Mouse (Mus musculus) mouse trophoblast stem cell (cell line): ENCODE measurements around the gene Cuedc1.

Experiments
- in situ Hi-C, 2 experiments: fragments of 300-500 bp; cut with MseI, MboI; formaldehyde crosslinking; loops; 2 replicates in 1 of 2; 3 replicates in 1 of 2; pipeline ENCODE4 v1.15.1; 2025

Cuedc1 gene

DNA sequence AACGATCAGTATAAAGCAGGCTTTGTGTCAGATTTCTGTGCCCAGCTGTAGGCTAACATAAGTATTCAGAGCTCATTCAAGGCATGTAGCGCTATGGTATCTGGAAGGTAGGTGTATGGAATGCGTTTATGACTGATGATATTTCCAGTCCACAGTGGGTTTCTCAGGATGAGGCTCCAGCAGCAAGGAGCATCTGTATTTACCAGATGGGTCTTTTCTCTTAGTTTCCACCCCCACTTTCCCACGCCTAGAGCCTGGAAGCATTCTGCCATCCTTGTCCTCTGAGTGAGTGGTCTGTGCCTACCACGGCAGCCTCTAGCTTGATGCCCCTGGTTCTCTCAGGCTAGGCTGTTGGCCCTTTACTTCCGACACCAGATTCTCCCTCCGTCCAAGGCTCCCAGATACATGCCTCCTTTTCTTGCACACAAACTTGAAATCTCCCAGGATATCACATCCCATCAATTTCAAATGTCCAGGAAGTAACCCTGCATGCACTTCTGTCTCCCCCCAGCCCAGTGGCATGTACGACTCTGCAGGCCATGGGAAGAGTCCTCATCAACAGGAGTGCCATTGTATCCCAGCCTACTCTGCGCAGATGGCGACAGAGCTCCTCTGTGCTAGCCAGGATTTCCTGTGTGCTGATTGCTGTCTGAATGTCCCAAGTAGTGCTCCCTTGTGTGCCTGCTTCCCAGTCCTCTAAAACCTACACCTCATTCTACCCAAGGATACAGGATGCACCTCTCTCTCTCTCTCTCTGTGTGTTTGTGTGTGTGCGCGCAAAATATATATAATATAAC, 48.6 kb downstream of the Cuedc1 start:
- in situ Hi-C loops, result no loop called here

DNA sequence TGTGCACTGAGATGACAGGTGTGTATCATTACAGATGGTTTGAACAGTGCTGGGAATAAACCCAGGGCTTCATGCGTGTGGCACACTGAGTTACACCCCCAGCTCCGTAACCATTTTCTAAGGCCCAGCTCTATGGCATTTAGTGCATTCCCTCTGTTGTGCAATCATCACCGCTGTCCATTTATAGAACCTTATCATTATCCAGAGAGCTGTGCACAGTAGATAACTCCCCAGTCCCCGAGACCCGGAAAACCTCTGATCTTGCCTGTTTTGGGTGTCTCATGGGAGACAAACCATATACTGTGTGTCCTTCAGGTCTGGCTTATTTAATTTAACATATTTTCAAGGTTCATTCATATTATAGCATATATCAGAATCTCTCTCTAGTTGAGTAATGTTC, 49.5 kb downstream of the Cuedc1 start:
- in situ Hi-C loops, result no loop called here

DNA sequence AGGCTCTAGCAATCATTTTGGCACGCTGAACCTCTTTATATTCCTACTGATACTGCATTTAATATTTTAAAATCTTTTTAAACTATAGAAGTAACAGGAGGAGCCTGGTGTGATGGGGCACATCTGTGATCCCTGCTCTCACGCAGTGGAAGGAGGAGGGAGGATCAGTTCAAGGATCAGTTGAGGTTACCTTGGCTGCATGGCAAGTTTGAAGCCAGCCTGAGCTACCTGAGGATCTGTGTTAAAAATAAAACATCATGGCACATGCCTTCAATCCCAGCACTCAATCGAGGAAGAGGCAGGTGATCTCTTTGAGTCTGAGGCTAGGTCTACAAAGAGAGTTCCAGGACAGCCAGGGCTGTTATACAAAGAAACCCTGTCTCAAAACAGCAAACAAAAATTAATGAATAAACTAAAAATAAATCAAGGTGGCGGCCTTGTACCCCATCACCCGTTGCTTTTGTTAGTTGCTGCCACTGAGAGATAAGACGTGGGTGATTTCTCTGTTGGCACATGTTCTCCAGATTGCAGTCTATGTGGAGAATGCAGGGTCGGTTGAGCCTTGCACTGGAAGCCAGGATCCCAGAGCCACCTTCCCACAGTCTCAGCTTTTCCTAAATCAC, 50.3 kb downstream of the Cuedc1 start:
- in situ Hi-C loops, result no loop called here

DNA sequence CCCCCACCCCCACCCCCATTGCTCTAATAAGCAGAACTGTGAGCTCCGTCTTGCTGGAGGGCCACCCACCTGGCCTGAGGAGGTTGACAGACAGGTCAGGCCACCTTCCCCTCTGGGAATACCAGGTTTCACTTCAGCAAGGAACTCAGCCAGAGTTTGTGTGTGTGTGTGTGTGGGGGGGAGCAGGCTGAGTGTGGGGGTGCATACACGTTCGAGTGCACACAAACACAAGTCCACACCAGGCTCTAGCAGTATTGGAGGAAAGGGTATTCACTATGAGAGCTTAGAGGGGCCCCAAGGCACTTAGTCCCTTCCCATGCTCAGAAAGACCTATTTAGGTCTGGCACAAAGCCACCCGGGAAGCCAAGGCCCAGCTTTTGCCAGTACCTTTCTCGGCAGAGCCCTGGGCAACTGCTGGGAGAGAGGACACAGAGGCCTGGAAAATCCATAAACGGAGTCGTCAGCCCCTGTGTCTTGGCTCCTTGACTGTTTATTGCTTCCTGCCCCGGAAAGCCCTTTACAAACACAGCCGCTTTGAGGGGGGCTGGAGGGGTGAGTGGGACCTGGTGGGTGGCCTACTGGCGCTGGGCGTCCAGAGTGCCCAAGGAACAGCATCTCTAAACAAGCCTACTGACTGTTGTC, 50.9 kb downstream of the Cuedc1 start:
- in situ Hi-C loops, result no loop called here

DNA sequence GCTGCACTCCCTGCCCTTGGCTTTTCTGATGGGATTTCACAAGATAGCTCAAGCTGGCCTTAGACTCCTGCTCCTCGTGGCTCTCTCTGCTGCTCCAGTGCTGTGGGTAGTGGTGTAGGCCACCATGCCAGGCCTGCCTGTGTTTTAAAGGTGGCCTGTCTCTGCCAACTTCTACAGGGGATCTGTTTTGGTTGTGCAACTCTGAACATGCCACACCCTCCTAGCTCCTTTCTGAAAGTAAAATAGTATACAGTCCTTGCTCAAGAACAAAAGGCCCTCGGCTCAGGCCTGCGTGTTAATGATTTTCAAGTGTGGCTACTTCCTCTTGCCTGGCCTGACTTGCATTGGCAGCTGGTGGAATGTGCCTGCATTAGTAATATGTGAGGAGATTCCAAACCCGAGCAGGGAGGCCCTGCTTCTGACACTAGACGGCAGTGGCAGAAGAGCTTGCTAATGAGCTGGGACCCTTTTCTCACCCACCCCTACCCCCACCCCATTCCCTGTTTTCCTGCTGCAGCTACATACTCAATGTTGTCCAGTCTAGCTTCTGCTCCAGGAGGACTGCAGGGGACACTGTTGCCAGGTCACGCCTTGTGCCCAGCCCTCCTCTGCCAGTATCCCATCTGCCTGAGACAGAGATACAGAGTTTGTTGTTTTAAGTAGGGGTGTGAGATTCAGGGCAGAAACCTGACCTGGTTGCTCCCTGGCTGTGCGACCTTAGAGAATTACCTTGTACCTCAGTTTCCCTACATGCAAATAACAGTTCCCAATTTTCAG, 53.7 kb downstream of the Cuedc1 start:
- in situ Hi-C loops, result no loop called here

DNA sequence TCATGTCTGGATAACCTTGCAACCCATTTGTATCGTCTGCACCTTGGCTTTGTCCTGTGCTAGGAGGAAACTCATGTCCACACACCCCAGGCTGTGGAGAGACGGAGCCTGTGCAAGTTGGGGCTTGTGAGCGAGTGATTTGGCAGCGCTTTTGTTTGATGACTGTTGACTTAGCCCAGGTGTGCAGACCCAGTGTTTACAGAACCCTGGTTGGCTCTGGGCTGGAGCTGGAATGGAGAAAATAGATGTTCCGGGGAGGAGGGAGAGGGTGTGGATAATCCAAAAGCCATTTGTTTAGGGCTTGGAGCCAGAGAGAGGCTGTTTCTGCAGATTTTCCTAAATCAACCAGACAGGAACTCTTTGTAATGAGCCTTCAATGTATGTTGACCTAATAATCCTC, 56.0 kb downstream of the Cuedc1 start:
- in situ Hi-C loops, result no loop called here

DNA sequence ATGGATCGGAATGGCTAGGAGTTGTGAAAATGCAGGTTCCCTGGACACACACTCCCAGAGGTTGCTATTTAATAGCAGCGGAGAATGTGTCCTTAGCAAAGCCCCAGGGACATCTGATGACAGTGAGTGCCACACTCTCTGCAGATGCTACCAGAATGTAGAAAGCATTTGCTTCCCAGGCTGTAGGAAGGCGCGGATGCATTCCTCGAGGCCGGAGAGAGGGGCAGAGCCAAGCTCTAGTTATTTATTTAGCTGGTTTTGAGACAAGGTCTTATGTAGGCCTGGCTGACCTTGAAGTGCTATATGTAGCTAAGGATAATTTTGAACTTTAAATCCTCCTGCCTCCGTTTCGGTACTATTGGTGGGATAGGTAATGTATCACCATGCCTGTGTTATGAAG, 56.6 kb downstream of the Cuedc1 start:
- in situ Hi-C loops, result no loop called here

DNA sequence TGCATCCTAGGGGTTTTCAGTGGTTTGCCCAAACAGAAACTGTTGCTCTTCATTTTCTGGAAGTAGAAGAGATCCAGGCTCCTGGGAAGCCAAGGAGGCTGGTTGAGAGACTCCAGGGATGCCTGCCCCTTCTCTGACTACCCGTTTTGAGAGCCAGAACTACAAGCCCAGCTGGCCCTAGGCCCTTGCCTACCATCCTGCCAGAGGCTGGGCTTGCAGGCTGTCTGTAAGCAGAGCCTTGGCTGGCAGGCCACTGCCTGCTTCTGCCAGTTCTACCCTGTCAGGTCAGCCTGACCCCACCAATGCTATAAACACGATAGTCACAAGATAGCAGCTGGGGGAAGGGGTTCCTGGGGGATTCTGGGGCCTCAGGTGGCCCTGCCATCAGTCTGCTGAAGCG, 57.6 kb downstream of the Cuedc1 start:
- in situ Hi-C loops, result no loop called here

DNA sequence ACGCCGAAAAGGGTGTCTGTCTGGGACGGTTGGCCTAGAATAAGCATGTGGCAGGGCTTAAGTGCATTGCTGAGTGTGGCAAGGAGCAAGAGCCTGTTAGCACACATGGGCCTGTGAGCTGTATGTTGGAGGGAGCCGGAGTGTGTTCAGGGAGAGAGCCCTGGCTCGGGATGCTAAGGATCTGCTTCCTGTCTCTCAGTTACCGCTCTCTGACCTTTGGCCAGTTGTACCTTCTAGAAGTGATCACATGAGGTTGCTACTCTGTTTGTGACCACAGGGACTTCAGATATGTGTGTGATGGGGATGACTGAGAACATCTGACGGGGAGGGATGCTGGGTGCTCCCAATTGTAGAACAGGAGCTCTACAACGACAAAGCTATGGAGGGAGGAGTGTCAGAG, 58.1 kb downstream of the Cuedc1 start:
- in situ Hi-C loops, result no loop called here

DNA sequence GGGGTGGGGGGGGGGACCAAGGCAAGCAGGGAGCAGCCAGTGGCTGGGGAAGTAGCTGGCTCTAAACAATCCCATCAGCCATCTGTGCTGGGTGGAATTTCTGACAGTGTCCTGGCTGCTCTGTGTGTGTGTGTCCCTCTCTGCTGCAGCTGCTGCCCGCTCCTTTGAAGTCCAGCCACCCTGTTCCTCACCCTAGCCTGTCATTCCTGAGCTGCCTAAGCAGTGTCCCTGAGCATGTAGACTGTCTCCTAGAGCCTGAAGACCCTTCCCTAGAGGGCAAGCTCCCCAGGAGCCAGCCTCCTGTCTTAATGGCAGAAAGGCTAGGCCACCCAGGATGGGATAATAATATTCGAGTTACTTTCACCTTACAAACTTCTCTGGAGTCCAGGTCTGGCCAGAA, 58.5 kb downstream of the Cuedc1 start:
- in situ Hi-C loops, result no loop called here

DNA sequence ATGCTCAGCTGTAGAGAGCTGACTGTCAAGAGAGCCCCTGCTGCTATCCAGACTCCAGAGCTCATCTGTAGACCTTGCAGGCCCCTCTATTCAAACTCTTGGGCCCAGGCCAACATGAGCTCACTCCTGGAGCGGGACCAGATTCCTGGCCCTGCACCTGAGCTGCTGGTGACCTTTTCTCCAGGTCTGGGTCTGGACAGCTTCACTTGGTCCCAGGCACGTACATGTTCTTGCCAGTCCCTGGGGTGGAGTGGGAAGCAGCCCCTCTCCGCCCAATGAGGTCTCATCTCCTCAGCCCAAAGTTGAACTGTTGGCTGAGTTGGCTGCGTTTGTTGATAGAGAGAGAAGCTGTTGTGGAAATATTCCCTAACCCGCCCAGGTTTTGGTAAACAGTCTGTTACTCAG, 61.0 kb downstream of the Cuedc1 start:
- in situ Hi-C loops, result no loop called here

DNA sequence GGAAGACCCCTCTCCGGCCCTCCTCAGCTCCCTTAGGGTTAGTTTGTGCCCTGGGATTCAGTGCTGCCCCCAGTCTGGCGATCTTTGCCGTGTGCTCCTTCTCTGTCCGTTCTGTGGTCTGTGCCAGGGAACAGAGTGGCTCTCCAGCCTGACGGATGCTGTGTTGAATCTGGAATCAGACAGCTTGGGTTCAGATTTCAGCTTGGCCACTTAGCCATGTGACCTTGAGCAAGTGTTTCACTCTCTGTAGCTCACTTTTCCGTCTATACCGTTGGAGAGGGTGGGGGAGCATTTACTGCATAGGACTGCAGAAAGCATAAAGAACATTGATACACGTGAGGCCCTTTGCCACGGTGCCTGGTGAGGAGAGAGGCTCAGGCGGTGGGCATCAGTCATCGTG, 61.5 kb downstream of the Cuedc1 start:
- in situ Hi-C loops, result no loop called here

DNA sequence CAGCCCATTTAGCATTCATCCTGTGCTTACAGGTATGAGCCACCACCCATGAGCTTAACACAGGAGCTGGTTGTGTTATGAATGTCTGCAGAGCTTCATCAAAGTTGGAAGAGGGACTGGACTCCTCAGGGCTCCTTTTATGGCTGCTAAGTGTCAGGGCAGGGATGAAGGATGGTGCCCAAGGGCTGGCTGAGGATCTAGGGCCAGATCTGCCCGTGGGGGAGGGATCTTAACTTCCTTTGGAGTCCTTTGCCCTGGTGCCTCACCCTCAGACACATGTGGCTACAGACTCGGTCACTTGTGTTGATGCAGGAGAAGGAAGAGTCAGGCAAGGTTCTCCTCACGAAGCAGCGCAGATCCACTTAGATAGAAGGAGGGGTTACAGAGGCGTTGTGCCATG, 62.5 kb downstream of the Cuedc1 start:
- in situ Hi-C loops, result no loop called here

DNA sequence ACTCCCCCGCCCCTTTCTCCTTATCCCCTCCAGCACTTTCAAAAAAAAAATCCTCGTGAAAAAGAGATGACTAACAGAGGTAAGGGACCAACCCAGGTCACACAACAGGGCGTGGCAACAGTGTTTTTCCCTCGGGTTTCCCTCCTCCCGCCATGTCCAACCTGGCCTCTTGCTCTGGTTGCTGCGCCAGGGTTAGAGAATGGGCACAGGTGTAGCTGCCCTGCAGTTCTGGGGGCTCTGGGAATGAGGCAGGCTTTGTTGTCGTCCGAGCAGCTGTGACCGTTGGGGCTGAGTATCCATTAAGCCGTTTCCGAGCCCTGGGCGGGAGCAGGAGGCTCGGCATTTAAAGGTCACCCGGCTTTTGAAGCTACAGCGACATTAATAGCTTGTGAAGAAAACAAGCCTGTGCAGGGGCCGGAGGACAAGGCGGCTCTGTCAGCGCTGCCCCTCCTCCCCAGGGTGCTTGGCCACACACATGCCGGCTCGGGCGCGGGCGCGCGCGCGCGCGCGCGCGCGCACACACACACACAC, 63.3 kb downstream of the Cuedc1 start:
- in situ Hi-C loops, result no loop called here

DNA sequence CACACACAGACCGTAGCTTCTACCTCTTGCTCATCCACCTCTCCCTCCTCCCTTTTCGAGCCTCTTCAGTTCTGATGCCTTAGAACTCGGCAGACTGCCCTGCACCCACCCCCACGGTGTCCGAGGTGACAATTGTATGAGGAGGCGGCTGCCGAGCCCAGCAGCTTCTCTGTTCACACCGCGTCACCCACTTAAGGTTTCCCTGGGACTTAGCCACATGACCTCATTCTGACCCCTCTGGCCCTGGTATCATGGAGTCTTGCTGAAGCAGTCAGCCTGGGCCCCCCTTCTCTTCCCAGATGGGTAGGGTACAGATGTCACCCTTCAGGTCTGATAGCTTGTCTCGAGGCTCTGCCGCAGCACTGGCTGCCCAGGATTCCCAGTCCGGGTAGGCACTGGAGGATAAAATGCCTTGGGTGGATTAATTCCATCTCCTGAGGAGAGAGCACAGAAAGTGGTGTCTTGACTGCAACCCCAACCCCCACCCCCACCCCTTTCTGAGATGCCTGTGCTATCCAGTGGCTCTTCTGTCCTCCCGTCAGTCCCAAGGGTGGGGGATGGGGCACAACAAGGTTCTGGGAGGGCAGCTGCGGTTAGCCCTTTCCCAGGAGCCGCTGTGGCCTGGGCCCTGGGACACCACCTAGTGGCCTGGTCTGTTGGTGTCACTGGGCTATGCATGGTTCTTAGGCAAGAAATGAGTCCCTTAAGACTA, 63.9 kb downstream of the Cuedc1 start:
- in situ Hi-C loops, result no loop called here

DNA sequence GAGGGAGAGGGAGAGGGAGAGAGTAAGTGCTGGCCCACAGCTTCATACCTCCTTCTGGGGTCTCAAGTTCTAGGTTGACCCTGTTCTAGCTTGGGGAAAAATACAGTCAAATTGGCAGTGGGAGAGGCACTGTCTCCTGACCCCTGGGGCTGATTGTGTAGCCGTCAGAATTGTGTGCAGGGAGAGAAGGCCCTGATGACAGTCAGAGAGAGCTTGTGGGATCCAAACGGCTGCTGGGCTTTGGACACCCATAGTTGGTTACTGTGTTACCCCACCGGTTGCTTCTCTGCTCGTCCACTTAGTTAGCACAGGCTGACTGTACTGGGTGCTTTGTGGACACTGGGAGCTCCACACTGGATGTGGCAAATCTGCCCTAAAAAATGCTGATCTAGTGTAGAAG, 64.9 kb downstream of the Cuedc1 start:
- in situ Hi-C loops, result no loop called here

DNA sequence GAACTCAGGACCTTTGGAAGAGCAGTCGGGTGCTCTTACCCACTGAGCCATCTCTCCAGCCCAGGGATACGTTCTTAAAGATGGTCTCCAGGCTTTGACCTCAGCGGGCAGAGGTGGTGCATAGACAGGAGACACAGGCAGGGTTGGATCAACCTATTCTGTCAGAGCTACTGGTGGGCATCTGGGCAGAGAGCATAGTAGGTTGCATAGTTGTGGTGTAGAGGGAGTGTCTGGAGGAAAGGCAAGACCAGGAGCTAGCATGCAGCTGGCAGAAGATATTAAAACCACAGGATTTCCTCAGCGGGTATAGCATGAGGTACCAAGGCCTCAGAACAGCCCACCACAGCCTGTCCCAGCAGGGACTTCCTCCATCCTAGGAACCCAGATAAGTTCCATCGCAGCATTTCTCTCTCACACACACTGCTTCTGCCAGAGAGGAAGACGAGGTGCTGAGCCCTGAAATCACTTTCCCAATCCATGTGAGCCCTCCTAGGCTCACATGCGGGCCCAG, 66.4 kb downstream of the Cuedc1 start:
- in situ Hi-C loops, result no loop called here

DNA sequence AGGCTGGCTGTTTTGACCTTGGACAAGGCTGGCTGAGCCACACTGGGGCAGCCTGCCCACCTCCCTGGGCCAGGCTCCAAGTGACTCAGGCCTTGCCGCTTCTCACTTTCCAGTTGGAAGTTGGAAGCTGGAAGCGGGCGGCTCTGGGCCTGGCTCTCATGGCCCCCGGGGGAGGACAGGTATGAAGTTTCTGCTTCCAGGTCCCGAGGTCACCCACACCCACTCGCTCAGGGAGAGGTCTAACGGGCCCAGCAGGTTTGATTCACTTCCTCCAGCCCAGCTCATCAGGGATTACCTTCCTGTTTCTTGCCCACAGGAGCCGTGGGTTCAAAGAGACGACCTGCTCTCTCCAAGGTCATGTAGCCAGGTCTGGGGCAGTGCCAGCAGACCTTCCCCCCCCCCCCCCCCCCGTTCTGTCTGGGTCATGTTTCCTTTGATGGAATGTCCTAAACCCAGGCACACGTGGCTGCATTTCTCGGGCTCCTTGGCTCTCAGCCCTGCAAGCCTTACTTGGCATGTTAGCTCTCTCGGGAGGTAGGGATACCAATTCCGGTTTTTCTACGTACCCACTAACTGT, 67.0 kb downstream of the Cuedc1 start:
- in situ Hi-C loops, result no loop called here

DNA sequence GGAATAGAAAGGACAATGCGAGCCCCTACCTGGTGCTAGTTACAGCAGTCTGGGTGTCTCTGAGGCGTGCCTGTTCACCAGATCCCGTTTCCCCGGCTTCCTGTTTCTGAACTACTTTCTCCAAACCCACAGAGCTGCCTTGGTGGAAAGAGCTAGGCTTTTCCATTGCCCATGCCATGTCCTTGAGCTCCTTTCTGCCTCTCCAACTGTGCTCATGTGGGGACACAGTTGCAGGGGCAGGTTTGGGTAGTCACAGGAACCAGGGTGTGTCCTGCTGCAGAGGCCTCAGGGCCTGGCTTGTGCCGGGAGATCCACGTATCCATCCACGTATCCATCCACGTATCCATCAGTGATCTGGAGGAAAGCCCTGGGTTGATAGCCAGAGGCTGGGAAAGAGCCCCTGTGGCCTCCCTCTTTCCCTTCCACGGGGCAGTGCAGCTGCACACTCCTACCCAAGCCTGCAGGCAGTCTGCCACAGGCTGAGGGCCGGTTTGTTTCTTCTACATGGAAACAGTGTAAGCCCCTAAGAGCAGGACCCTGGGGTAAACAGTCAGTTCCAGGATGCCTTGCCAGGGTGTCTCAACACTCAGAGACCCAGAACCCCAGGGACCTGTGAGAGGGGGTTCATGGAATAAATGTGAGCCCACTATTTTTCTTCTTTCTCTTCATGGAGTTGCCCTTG, 68.0 kb downstream of the Cuedc1 start:
- in situ Hi-C loops, result no loop called here

DNA sequence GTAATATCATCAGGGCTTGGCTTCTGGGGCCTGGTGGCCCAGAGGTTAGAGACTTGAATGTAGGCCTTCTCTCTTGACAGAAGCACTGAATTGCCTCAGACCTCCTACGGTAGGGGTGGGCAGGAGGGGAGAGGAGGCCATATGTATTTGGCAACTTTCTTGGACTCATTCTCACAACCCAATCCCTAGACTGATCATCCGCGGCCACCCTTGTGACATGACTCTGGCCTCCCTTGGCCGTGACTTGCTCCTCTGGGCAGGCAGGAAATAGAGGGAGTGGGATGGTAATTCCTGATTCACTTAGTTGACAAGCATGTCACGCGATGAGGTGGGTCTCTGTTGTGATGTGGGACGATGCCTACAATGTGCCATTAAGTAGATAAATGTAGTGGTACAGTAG, 68.6 kb downstream of the Cuedc1 start:
- in situ Hi-C loops, result no loop called here
